Mouse (Mus musculus) intestine, postnatal 0 days (tissue): ENCODE results near the gene Ralgps1. TPM values are rescaled to one million over a fixed set of nuclear protein-coding genes. Genes with fewer than 3 reads are reported as not detected.
"Not testable (repeated sequence)": the region's sequence is repeated elsewhere in the genome, so short reads cannot be mapped to it uniquely, and the experiment has no call there.

Experiments
- ATAC-seq: fragments of 200-750 bp; cut with Nextera tagmentation; 2 replicates; pipeline ENCODE4 v1.8.0; 2017; ENCODE audit warnings: mild to moderate bottlenecking, moderate TSS enrichment, moderate library complexity
- H3K27ac ChIP-seq: fragments of 300-500 bp; sonication (generic); 2 replicates; pipeline ENCODE4 v1.5.1; 2014; ENCODE audit warnings: mild to moderate bottlenecking, low read depth, low read length, moderate library complexity
- H3K27me3 ChIP-seq: fragments of 300-500 bp; sonication (generic); replicated peaks from 2 replicates; pipeline ENCODE4 v1.6.1; 2014; ENCODE audit warnings: low read length, mixed read lengths; ENCODE audit not compliant: control insufficient read depth, insufficient read depth
- H3K36me3 ChIP-seq: fragments of 300-500 bp; sonication (generic); 2 replicates; pipeline ENCODE4 v1.6.1; 2014; ENCODE audit warnings: mild to moderate bottlenecking, moderate library complexity; ENCODE audit not compliant: control insufficient read depth, insufficient read depth
- H3K4me1 ChIP-seq: fragments of 300-500 bp; sonication (generic); replicated peaks from 2 replicates; pipeline ENCODE4 v1.6.1; 2014; ENCODE audit warnings: antibody characterized with exemption, low read length, mixed read lengths; ENCODE audit not compliant: control insufficient read depth, insufficient read depth
- H3K4me2 ChIP-seq: fragments of 300-500 bp; sonication (generic); replicated peaks from 2 replicates; pipeline ENCODE4 v1.6.1; 2014; ENCODE audit warnings: low read depth, mild to moderate bottlenecking, moderate library complexity
- H3K4me3 ChIP-seq: fragments of 300-500 bp; sonication (generic); 2 replicates; pipeline ENCODE4 v1.5.1; 2014; ENCODE audit warnings: low read depth, low read length
- H3K9ac ChIP-seq: fragments of 300-500 bp; sonication (generic); 2 replicates; pipeline ENCODE4 v1.6.1; 2014; ENCODE audit warnings: mild to moderate bottlenecking, low read depth, low read length
- H3K9me3 ChIP-seq: fragments of 300-500 bp; sonication (generic); 2 replicates; pipeline ENCODE4 v1.6.1; 2016; ENCODE audit warnings: mixed run types; ENCODE audit not compliant: control insufficient read depth
- CTCF ChIP-seq: sonication (generic); IDR thresholded peaks from 2 replicates; pipeline ENCODE4 v1.5.1; 2016; ENCODE audit warnings: low read depth, mild to moderate bottlenecking, control low read depth, antibody characterized with exemption, moderate library complexity
- WGBS: fragments of 180-500 bp; shearing (Covaris S2); extraction: QIAGEN DNeasy Blood & Tissue Kit; methylation state at CpG from one replicate; pipeline ENCODE4 v1.1.7; 2014; 5-methylcytosine and 5-hydroxymethylcytosine counted together
- polyA plus RNA-seq: library from polyadenylated mRNA; unstranded; fragments of >200 nt; fragmentation: Nextera tagmentation; extraction: Ambion mirVana; gene quantifications from 2 replicates; pipeline ENCODE4 v1.2.1, GENCODE M21; 2015

Gene Ralgps1
- polyA plus RNA-seq, 1 experiment from 2014 or later, result 4.0 TPM

- WGBS, result 0% methylated on average over 30 of the region's 33 CpGs
- TF ChIP-seq CTCF, result peak; percentile 60
- Histone ChIP-seq H3K36me3 (no peaks in the 10 kb centered on the region), H3K9me3 (no peaks in the 10 kb centered on the region), H3K4me1 (0 out of 2 replicates have a peak, but pooled peaks cover 3% of the 10 kb centered on the region), H3K4me3 (peak overlapping the region; percentile 65), H3K27ac (no peak overlapping the region), H3K27me3 (peaks cover 6% of the 10 kb centered on the region; the same call in 1 of the 2 replicates), H3K4me2 (peak overlapping the region; percentile 100), H3K9ac (peak overlapping the region; percentile 54; the same call in 1 of the 2 replicates)
- no peak for ATAC-seq
These were observed 241.2 kb downstream of the Ralgps1 start for GRCm38 (mm10) chr2:33130141-33130525.

GRCm38 (mm10) chr2:33129696-33130095, 241.6 kb downstream of the Ralgps1 start:
- Histone ChIP-seq H3K4me1 (0 out of 2 replicates have a peak, but pooled peaks cover 3% of the 10 kb centered on the region), H3K9me3 (no peaks in the 10 kb centered on the region), H3K27ac (no peak overlapping the region), H3K36me3 (no peaks in the 10 kb centered on the region), H3K4me3 (peak overlapping the region; percentile 65), H3K4me2 (peak overlapping the region; percentile 100), H3K9ac (peak overlapping the region; percentile 54; the same call in 1 of the 2 replicates), H3K27me3 (peaks cover 6% of the 10 kb centered on the region; the same call in 1 of the 2 replicates)
- 4% methylated on average over 10 of the region's 10 CpGs for WGBS
- peak; percentile 26; the same call in 1 of the 2 replicates for TF ChIP-seq CTCF
- ATAC-seq, result no peak

GRCm38 (mm10) chr2:33129005-33129404, 242.3 kb downstream of the Ralgps1 start:
- ATAC-seq, result no peak
- H3K9ac ChIP-seq, result no peak overlapping the region
- 84% methylated on average over 2 of the region's 2 CpGs for WGBS
- H3K4me3 ChIP-seq, result no peak overlapping the region
- H3K9me3 ChIP-seq, result no peaks in the 10 kb centered on the region
- no peak overlapping the region for H3K4me2 ChIP-seq
- 0 out of 2 replicates have a peak, but pooled peaks cover 3% of the 10 kb centered on the region for H3K4me1 ChIP-seq
- H3K27me3 ChIP-seq, result peaks cover 6% of the 10 kb centered on the region; the same call in 1 of the 2 replicates
- TF ChIP-seq CTCF, result no peak
- H3K36me3 ChIP-seq, result no peaks in the 10 kb centered on the region
- H3K27ac ChIP-seq, result no peak overlapping the region

DNA sequence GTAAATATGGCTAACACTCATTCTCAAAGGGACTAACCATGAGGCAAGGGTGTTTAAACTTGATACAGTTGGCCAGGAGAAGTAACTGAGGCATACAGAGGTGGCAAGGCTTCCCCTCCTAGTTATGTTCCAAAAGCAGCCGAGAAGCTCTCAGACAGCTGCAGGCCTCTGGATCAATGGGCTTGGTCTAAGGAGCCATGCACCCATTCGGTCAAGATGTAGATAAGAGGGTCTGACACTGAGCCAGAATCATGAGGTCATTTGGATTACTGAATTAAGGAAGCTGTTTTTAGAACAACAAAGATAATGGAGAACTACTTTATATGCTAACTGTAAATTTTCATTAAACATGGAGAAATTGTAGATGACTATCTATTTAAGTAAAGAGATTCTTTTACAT, 244.0 kb downstream of the Ralgps1 start:
- WGBS, result 61% methylated on average over 2 of the region's 2 CpGs
- H3K4me1 ChIP-seq, result 0 out of 2 replicates have a peak, but pooled peaks cover 3% of the 10 kb centered on the region
- 0 out of 2 replicates have a peak, but pooled peaks cover 3% of the 10 kb centered on the region for H3K27me3 ChIP-seq
- no peak overlapping the region for H3K4me2 ChIP-seq
- no peak overlapping the region for H3K9ac ChIP-seq
- H3K36me3 ChIP-seq, result no peaks in the 10 kb centered on the region
- no peaks in the 10 kb centered on the region for H3K9me3 ChIP-seq
- H3K27ac ChIP-seq, result no peak overlapping the region
- H3K4me3 ChIP-seq, result no peak overlapping the region
- no peak for TF ChIP-seq CTCF
- no peak for ATAC-seq

DNA sequence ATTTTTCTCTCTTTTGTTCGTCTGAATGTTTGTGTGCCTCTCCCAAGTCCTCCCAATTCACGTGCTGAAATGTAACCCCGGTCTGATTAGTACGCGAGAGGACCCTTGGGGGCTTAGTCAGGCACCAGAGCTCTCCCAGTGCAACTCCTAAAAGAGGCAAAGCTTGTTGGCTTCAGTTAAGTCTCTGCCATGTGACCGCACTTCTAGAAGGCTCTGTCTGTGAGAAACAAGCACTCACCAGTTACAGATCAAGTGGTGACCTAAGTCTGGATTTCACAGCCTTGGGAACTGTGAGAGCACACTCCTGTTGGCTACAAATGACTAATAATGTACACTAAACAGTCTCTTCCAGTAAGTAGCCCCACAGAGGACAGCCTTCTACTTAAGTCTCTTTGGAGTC, 248.4 kb downstream of the Ralgps1 start:
- H3K36me3 ChIP-seq, result no peaks in the 10 kb centered on the region
- WGBS, result 83% methylated on average over 6 of the region's 6 CpGs
- H3K9me3 ChIP-seq, result no peaks in the 10 kb centered on the region
- no peaks in the 10 kb centered on the region for H3K4me1 ChIP-seq
- H3K27me3 ChIP-seq, result no peaks in the 10 kb centered on the region
- no peak overlapping the region for H3K4me2 ChIP-seq
- TF ChIP-seq CTCF, result no peak
- no peak for ATAC-seq
- no peak overlapping the region for H3K4me3 ChIP-seq
- H3K9ac ChIP-seq, result 0 out of 2 replicates have a peak overlapping the region, but pooled peaks have one; percentile 7
- no peak overlapping the region for H3K27ac ChIP-seq

DNA sequence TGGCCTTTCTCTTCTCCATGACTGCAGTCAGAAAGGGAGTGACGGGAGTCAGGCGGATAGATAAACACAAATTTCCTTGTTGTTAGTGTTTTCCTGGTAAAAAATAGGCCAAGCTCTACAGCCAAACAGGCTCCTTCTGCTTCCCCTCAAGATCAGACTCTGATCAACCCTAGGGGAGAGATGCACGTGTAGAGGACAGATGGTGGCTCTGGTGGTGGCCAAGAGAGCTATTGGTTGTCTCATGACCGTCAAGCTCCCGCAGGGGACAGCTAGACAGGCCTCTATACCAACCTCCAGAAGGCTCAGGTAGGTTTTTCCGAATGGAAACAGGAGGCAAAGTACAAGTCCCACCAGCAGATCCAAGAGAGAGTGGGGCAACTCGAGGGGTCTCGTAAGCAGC, 270.8 kb downstream of the Ralgps1 start:
- Histone ChIP-seq H3K36me3 (no peaks in the 10 kb centered on the region), H3K9ac (no peak overlapping the region), H3K4me2 (no peak overlapping the region), H3K4me1 (no peaks in the 10 kb centered on the region), H3K9me3 (no peaks in the 10 kb centered on the region), H3K27ac (no peak overlapping the region), H3K4me3 (no peak overlapping the region), H3K27me3 (no peaks in the 10 kb centered on the region)
- whole genome bisulfite sequencing, result 86% methylated on average over 8 of the region's 8 CpGs
- no peak for ATAC-seq
- no peak for TF ChIP-seq CTCF

DNA sequence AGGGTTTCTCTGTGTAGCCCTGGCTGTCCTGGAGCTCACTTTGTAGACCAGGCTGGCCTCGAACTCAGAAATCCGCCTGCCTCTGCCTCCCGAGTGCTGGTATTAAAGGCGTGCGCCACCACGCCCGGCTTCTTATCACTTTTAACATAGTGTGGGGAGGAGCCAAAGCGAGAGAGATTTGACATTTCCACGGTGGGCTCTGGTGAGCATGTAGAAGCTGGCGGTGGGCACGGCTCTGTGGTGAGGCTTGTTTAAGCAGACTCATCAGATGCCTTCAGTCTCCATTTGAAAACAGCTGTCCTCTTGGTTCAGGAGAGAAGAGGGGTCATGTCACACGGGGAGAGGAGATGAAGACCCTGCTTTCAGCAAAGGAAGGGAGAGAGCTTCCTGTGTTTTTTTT, 274.0 kb downstream of the Ralgps1 start:
- not testable (repeated sequence) for ATAC-seq, H3K9ac ChIP-seq
- 87% methylated on average over 12 of the region's 12 CpGs for WGBS

More for the DNA sequence above, 274.0 kb downstream of the Ralgps1 start:
- not testable (repeated sequence) for H3K4me3 ChIP-seq, H3K4me1 ChIP-seq, H3K9me3 ChIP-seq, H3K4me2 ChIP-seq, H3K27me3 ChIP-seq, H3K27ac ChIP-seq, H3K36me3 ChIP-seq
